Mouse (Mus musculus): ENCODE data around the gene Igfbp1. TPM values are rescaled to one million over a fixed set of nuclear protein-coding genes. Genes with fewer than 3 reads are reported as not detected.

Igfbp1 gene
- total and polyA plus RNA-seq, 2 experiments = 17.1 to 89.1 TPM

DNA sequence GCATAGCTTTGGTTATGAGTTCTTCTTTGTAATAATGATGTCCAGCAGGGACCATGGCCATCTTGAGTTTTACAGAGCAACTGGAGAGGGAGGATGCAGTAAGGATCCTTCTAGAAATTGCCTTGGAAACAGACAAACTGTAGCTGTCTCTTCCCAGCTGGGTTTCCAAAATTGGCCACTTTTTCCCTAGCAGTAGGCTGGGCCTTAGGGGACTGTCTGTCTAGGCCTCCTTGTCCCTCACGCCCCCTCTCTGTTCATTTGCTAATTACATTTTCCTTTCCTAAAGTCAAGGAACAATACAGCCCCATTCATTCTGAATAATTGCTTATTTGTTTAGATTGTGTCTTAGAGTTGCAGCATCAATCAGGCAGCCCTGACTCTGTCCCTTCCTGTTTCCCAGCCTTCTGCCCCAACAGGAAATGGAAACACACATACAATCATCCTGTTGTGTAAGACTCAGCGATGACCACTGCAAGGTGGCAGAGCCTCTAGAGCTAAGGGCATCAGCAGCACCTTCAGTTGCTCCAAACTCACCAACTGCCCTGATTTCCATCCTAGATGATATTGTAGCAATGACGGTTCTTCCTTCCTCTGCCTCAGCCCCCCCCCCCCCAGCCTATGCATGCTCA lies 37.5 kb downstream of the Igfbp1 start:
- H3K27me3 ChIP-seq (ENCODE audit: control insufficient read depth, insufficient read depth, low read length) = no peaks in the 10 kb centered on the region
- H3K79me2 ChIP-seq (ENCODE audit: control insufficient read depth, insufficient read depth, low read length) = no peaks in the 10 kb centered on the region
- H3K36me3 ChIP-seq (ENCODE audit: control insufficient read depth, insufficient read depth, low read length) = no peaks in the 10 kb centered on the region
- no peaks in the 10 kb centered on the region for H3K4me1 ChIP-seq (ENCODE audit: control insufficient read depth, insufficient read depth, low read length)
- no peak overlapping the region for H3K4me3 ChIP-seq (ENCODE audit: insufficient read depth, low read depth, low read length)
- H3K9ac ChIP-seq (ENCODE audit: low read depth, low read length) = no peak overlapping the region
- WGBS = 67% methylated on average over 3 of the region's 3 CpGs
- no peak for DNase-seq (ENCODE audit: extremely low read depth, low read depth, low spot score)
- TF ChIP-seq POLR2A (IDR thresholded peaks at IDR 0.05; ENCODE audit: extremely low read depth, insufficient read depth, low read length) (no peak), CTCF (IDR thresholded peaks at IDR 0.05; ENCODE audit: low read depth, low read length) (no peak)
- no peak overlapping the region for H3K27ac ChIP-seq (replicated peaks; ENCODE audit: insufficient read depth, low read depth, low read length)

DNA sequence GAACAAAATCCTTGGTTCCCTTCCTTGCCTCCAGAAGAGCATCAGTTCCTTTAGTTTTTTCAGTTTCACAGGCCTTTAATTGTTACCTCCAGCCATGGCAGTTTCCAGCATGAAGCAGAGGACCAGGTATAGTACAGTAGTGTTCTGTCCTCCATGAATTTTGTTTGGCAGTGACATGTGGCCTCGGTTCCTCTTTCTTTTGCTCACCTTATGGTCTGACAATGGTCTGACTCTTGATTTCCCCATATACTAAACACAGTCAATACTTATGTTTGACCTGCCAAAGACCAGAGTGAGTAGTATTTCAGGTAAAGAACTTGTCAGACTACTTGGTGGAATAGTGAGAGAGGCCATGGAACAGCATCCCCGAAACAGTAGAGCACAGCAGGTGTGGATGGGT lies 39.2 kb downstream of the Igfbp1 start:
- H3K4me3 ChIP-seq (ENCODE audit: insufficient read depth, low read depth, low read length) = no peak overlapping the region
- no peaks in the 10 kb centered on the region for H3K36me3 ChIP-seq (ENCODE audit: control insufficient read depth, insufficient read depth, low read length)
- H3K79me2 ChIP-seq (ENCODE audit: control insufficient read depth, insufficient read depth, low read length) = no peaks in the 10 kb centered on the region
- H3K4me1 ChIP-seq (ENCODE audit: control insufficient read depth, insufficient read depth, low read length) = no peaks in the 10 kb centered on the region
- H3K27ac ChIP-seq (replicated peaks; ENCODE audit: insufficient read depth, low read depth, low read length) = no peak overlapping the region
- no peaks in the 10 kb centered on the region for H3K27me3 ChIP-seq (ENCODE audit: control insufficient read depth, insufficient read depth, low read length)
- no peak for TF ChIP-seq CTCF (IDR thresholded peaks at IDR 0.05; ENCODE audit: low read depth, low read length)
- TF ChIP-seq POLR2A (IDR thresholded peaks at IDR 0.05; ENCODE audit: extremely low read depth, insufficient read depth, low read length) = no peak
- WGBS = 88% methylated on average over 2 of the region's 2 CpGs
- H3K9ac ChIP-seq (ENCODE audit: low read depth, low read length) = no peak overlapping the region
- DNase-seq (ENCODE audit: extremely low read depth, low read depth, low spot score) = no peak

DNA sequence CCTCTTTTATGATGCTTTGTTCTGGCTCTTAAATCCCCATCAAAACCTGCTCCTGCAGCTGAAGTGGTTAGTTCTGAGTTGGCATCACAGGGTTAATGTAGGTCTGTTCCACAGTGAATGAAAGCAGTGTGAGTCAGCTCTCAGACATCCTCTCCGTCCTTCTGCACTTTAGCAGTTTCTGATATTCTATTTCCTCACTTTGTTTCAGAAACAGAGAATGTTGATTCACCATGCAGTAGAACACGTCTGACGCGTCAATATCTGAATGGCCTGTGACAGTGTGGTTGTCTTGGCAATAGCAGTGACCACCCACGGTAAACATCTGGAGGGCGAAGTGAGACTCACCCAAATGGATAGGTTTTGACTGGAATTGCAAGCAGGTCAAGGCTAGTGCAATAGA lies 40.1 kb downstream of the Igfbp1 start:
- no peak for DNase-seq (ENCODE audit: extremely low read depth, low read depth, low spot score)
- Histone ChIP-seq H3K4me3 (ENCODE audit: insufficient read depth, low read depth, low read length) (no peak overlapping the region), H3K27me3 (ENCODE audit: control insufficient read depth, insufficient read depth, low read length) (no peaks in the 10 kb centered on the region), H3K79me2 (ENCODE audit: control insufficient read depth, insufficient read depth, low read length) (no peaks in the 10 kb centered on the region), H3K9ac (ENCODE audit: low read depth, low read length) (no peak overlapping the region), H3K27ac (replicated peaks; ENCODE audit: insufficient read depth, low read depth, low read length) (no peak overlapping the region), H3K4me1 (ENCODE audit: control insufficient read depth, insufficient read depth, low read length) (no peaks in the 10 kb centered on the region), H3K36me3 (ENCODE audit: control insufficient read depth, insufficient read depth, low read length) (no peaks in the 10 kb centered on the region)
- WGBS = 50% methylated on average over 6 of the region's 6 CpGs
- no peak for TF ChIP-seq CTCF (IDR thresholded peaks at IDR 0.05; ENCODE audit: low read depth, low read length)
- TF ChIP-seq POLR2A (IDR thresholded peaks at IDR 0.05; ENCODE audit: extremely low read depth, insufficient read depth, low read length) = no peak

DNA sequence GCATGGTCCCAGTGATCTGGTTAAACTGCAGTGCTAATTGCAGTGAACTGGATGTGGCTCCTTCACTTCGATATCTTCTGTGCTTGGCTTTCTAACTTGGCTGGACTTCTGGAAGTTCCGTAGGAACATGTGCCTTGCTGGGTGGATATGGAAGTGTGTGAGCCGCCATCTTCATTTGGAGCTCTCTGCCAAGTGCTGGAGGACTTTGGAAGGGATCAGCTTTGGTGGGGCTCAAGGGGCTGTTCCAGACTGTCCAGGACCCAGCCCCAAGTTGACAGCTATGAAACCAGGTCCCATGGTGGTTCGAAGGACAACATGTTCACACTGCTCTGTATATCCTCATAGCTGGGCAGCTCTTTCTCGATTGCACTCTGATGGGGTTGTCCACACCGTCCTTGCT lies 41.0 kb downstream of the Igfbp1 start:
- no peaks in the 10 kb centered on the region for H3K79me2 ChIP-seq (ENCODE audit: control insufficient read depth, insufficient read depth, low read length)
- no peak overlapping the region for H3K9ac ChIP-seq (ENCODE audit: low read depth, low read length)
- WGBS = 91% methylated on average over 6 of the region's 6 CpGs
- H3K4me1 ChIP-seq (ENCODE audit: control insufficient read depth, insufficient read depth, low read length) = no peaks in the 10 kb centered on the region
- no peaks in the 10 kb centered on the region for H3K36me3 ChIP-seq (ENCODE audit: control insufficient read depth, insufficient read depth, low read length)
- no peak for DNase-seq (ENCODE audit: extremely low read depth, low read depth, low spot score)
- H3K4me3 ChIP-seq (ENCODE audit: insufficient read depth, low read depth, low read length) = no peak overlapping the region
- H3K27me3 ChIP-seq (ENCODE audit: control insufficient read depth, insufficient read depth, low read length) = no peaks in the 10 kb centered on the region
- no peak overlapping the region for H3K27ac ChIP-seq (replicated peaks; ENCODE audit: insufficient read depth, low read depth, low read length)
- TF ChIP-seq POLR2A (IDR thresholded peaks at IDR 0.05; ENCODE audit: extremely low read depth, insufficient read depth, low read length) (no peak), CTCF (IDR thresholded peaks at IDR 0.05; ENCODE audit: low read depth, low read length) (no peak)

DNA sequence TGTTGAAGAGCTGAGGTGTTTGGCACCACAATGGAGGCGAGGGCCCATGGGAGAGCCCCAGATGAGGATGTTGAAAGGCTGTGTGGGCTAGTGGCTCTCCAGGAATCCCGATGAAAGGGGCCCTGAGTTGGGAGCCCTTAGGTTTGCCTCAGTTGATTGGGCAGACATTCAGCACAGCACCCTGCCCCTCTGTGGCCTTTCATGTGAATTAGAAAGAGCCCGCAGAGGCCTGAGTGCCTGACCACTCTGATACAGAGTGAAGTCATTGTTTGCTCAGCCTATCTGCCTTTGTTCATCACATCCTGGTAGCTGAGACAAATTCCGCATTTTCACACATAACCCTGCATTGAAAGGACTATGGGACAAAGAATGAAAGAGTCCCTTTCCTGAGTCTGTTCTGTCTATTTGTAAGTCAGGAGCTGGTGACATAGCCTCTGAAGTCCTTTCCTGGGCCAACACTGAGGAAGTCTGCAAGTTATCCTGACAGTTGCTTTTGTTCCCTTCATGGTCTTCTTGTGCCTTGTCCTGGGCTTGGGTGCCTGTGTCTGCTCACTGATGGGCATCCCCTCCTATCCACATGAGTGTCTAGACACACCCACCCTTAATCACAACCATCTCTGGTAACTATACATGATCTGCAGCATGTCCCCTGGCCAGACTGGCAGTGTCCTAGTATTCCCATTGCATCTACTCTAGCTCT lies 41.6 kb downstream of the Igfbp1 start:
- H3K4me3 ChIP-seq (ENCODE audit: insufficient read depth, low read depth, low read length) = no peak overlapping the region
- H3K27me3 ChIP-seq (ENCODE audit: control insufficient read depth, insufficient read depth, low read length) = no peaks in the 10 kb centered on the region
- DNase-seq (ENCODE audit: extremely low read depth, low read depth, low spot score) = no peak
- TF ChIP-seq POLR2A (IDR thresholded peaks at IDR 0.05; ENCODE audit: extremely low read depth, insufficient read depth, low read length) (no peak), CTCF (IDR thresholded peaks at IDR 0.05; ENCODE audit: low read depth, low read length) (no peak)
- 66% methylated on average over 4 of the region's 4 CpGs for WGBS
- no peaks in the 10 kb centered on the region for H3K79me2 ChIP-seq (ENCODE audit: control insufficient read depth, insufficient read depth, low read length)
- H3K9ac ChIP-seq (ENCODE audit: low read depth, low read length) = no peak overlapping the region
- no peaks in the 10 kb centered on the region for H3K4me1 ChIP-seq (ENCODE audit: control insufficient read depth, insufficient read depth, low read length)
- H3K36me3 ChIP-seq (ENCODE audit: control insufficient read depth, insufficient read depth, low read length) = no peaks in the 10 kb centered on the region
- H3K27ac ChIP-seq (replicated peaks; ENCODE audit: insufficient read depth, low read depth, low read length) = no peak overlapping the region

DNA sequence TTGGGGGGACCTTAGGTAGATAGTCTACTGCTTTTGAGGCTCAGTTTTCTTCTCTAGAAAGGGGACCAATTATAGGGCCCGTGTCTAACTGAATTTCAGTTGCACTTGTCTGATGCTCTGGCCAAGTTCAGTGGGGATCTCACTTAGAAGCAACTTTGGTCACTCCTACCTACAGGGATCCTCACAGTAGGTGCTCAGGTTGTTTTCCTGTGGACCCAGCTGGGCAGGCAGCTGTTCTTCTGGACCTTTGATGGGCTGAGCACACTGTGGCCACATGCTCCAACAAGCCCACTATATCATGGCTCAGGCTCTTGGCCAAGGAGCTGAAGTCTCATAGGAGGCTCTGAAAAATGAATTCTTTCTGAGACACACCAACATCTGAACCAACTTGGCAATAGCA lies 47.2 kb downstream of the Igfbp1 start:
- TF ChIP-seq CTCF (IDR thresholded peaks at IDR 0.05; ENCODE audit: low read depth, low read length) (no peak), POLR2A (IDR thresholded peaks at IDR 0.05; ENCODE audit: extremely low read depth, insufficient read depth, low read length) (no peak)
- no peak for DNase-seq (ENCODE audit: extremely low read depth, low read depth, low spot score)
- Histone ChIP-seq H3K27me3 (ENCODE audit: control insufficient read depth, insufficient read depth, low read length) (no peaks in the 10 kb centered on the region), H3K9ac (ENCODE audit: low read depth, low read length) (no peak overlapping the region), H3K4me1 (ENCODE audit: control insufficient read depth, insufficient read depth, low read length) (no peaks in the 10 kb centered on the region), H3K27ac (replicated peaks; ENCODE audit: insufficient read depth, low read depth, low read length) (no peak overlapping the region), H3K36me3 (ENCODE audit: control insufficient read depth, insufficient read depth, low read length) (no peaks in the 10 kb centered on the region), H3K79me2 (ENCODE audit: control insufficient read depth, insufficient read depth, low read length) (no peaks in the 10 kb centered on the region), H3K4me3 (ENCODE audit: insufficient read depth, low read depth, low read length) (no peak overlapping the region)
- 83% methylated on average over 1 of the region's 1 CpGs for WGBS

Data from liver, adult 2 months (tissue).